Mouse (Mus musculus) forebrain, embryonic 15.5 days (tissue): ENCODE data around the gene Grxcr1. TPM values are rescaled to one million over a fixed set of nuclear protein-coding genes. Genes with fewer than 3 reads are reported as not detected.

Experiments
- ATAC-seq: fragments of 200-750 bp; cut with Nextera tagmentation; replicated peaks from 2 replicates; pipeline ENCODE4 v1.8.0; 2017; ENCODE audit warnings: mild to moderate bottlenecking, moderate TSS enrichment, moderate library complexity
- H3K27ac ChIP-seq: fragments of 300-500 bp; sonication (generic); replicated peaks from 2 replicates; pipeline ENCODE4 v1.5.1; 2015; ENCODE audit warnings: mild to moderate bottlenecking, inconsistent platforms
- H3K27me3 ChIP-seq: fragments of 300-500 bp; sonication (generic); 2 replicates; pipeline ENCODE4 v1.6.1; 2015; ENCODE audit warnings: inconsistent platforms
- H3K36me3 ChIP-seq: fragments of 300-500 bp; sonication (generic); 2 replicates; pipeline ENCODE4 v1.6.1; 2015; ENCODE audit warnings: mild to moderate bottlenecking, inconsistent platforms
- H3K4me1 ChIP-seq: fragments of 300-500 bp; sonication (generic); 2 replicates; pipeline ENCODE4 v1.6.1; 2015; ENCODE audit warnings: inconsistent platforms
- H3K4me2 ChIP-seq: fragments of 300-500 bp; sonication (generic); replicated peaks from 2 replicates; pipeline ENCODE4 v1.6.1; 2015; ENCODE audit warnings: mild to moderate bottlenecking, inconsistent platforms
- H3K4me3 ChIP-seq: fragments of 300-500 bp; sonication (generic); 2 replicates; pipeline ENCODE4 v1.5.1; 2015; ENCODE audit warnings: mild to moderate bottlenecking, inconsistent platforms
- H3K9ac ChIP-seq: fragments of 300-500 bp; sonication (generic); replicated peaks from 2 replicates; pipeline ENCODE4 v1.6.1; 2015; ENCODE audit warnings: mild to moderate bottlenecking, inconsistent platforms
- H3K9me3 ChIP-seq: fragments of 300-500 bp; sonication (generic); 2 replicates; pipeline ENCODE4 v1.6.1; 2016; ENCODE audit warnings: inconsistent platforms
- WGBS: fragments of 180-500 bp; shearing (Covaris S2); methylation state at CpG from one replicate; pipeline ENCODE4 v1.1.7; 2015; ENCODE audit warnings: mixed read lengths; 5-methylcytosine and 5-hydroxymethylcytosine counted together
- polyA plus RNA-seq: library from polyadenylated mRNA; unstranded; fragments of >200 nt; fragmentation: Nextera tagmentation; extraction: Ambion mirVana; gene quantifications from 2 replicates; pipeline ENCODE4 v1.2.1, GENCODE M21; 2015

The Grxcr1 gene
- polyA plus RNA-seq, 1 experiment from 2014 or later = not detected

GRCm38 (mm10) chr5:68097665-68098624 lies 66.3 kb downstream of the Grxcr1 start:
- no peaks in the 10 kb centered on the region for H3K9me3 ChIP-seq
- peak overlapping the region; percentile 51; the same call in 1 of the 2 replicates for H3K27ac ChIP-seq
- no peak overlapping the region for H3K9ac ChIP-seq
- no peak overlapping the region for H3K4me3 ChIP-seq
- WGBS = 77% methylated on average over 5 of the region's 5 CpGs
- H3K4me1 ChIP-seq = peaks cover 2% of the 10 kb centered on the region; the same call in 1 of the 2 replicates
- no peaks in the 10 kb centered on the region for H3K27me3 ChIP-seq
- no peaks in the 10 kb centered on the region for H3K36me3 ChIP-seq
- H3K4me2 ChIP-seq = no peak overlapping the region
- ATAC-seq = peak; percentile 95

- Histone ChIP-seq H3K27me3 (no peaks in the 10 kb centered on the region), H3K4me3 (no peak overlapping the region), H3K9me3 (no peaks in the 10 kb centered on the region), H3K27ac (no peak overlapping the region), H3K4me2 (no peak overlapping the region), H3K36me3 (no peaks in the 10 kb centered on the region), H3K4me1 (no peaks in the 10 kb centered on the region), H3K9ac (no peak overlapping the region)
- 63% methylated on average over 6 of the region's 6 CpGs for WGBS
- no peak for ATAC-seq
These were observed 80.9 kb downstream of the Grxcr1 start for GRCm38 (mm10) chr5:68112430-68113036.

GRCm38 (mm10) chr5:68120880-68121279 lies 89.2 kb downstream of the Grxcr1 start:
- no peaks in the 10 kb centered on the region for H3K27me3 ChIP-seq
- H3K27ac ChIP-seq = no peak overlapping the region
- H3K36me3 ChIP-seq = no peaks in the 10 kb centered on the region
- no peak for ATAC-seq
- no peak overlapping the region for H3K4me2 ChIP-seq
- 51% methylated on average over 2 of the region's 2 CpGs for WGBS
- no peak overlapping the region for H3K4me3 ChIP-seq
- no peak overlapping the region for H3K9ac ChIP-seq
- no peaks in the 10 kb centered on the region for H3K4me1 ChIP-seq
- H3K9me3 ChIP-seq = no peaks in the 10 kb centered on the region

GRCm38 (mm10) chr5:68122883-68123282 lies 91.2 kb downstream of the Grxcr1 start:
- H3K4me1 ChIP-seq = no peaks in the 10 kb centered on the region
- no peaks in the 10 kb centered on the region for H3K27me3 ChIP-seq
- H3K36me3 ChIP-seq = no peaks in the 10 kb centered on the region
- H3K4me2 ChIP-seq = no peak overlapping the region
- no peaks in the 10 kb centered on the region for H3K9me3 ChIP-seq
- no peak overlapping the region for H3K4me3 ChIP-seq
- WGBS = 75% methylated on average over 3 of the region's 3 CpGs
- no peak overlapping the region for H3K9ac ChIP-seq
- no peak overlapping the region for H3K27ac ChIP-seq
- no peak for ATAC-seq

GRCm38 (mm10) chr5:68125478-68125877 lies 93.8 kb downstream of the Grxcr1 start:
- Histone ChIP-seq H3K9ac (no peak overlapping the region), H3K27ac (no peak overlapping the region), H3K36me3 (no peaks in the 10 kb centered on the region), H3K27me3 (no peaks in the 10 kb centered on the region), H3K4me3 (no peak overlapping the region), H3K4me2 (no peak overlapping the region), H3K4me1 (no peaks in the 10 kb centered on the region), H3K9me3 (no peaks in the 10 kb centered on the region)
- no peak for ATAC-seq
- 91% methylated on average over 1 of the region's 1 CpGs for WGBS

GRCm38 (mm10) chr5:68128421-68128820 lies 96.8 kb downstream of the Grxcr1 start:
- H3K27ac ChIP-seq = no peak overlapping the region
- H3K36me3 ChIP-seq = no peaks in the 10 kb centered on the region
- no peak overlapping the region for H3K4me3 ChIP-seq
- no peaks in the 10 kb centered on the region for H3K4me1 ChIP-seq
- H3K9ac ChIP-seq = no peak overlapping the region
- no peaks in the 10 kb centered on the region for H3K27me3 ChIP-seq
- H3K9me3 ChIP-seq = no peaks in the 10 kb centered on the region
- WGBS = 9% methylated on average over 4 of the region's 4 CpGs
- ATAC-seq = no peak
- no peak overlapping the region for H3K4me2 ChIP-seq

- Histone ChIP-seq H3K27ac (no peak overlapping the region), H3K4me3 (no peak overlapping the region), H3K9me3 (no peaks in the 10 kb centered on the region), H3K4me2 (no peak overlapping the region), H3K4me1 (no peaks in the 10 kb centered on the region), H3K36me3 (no peaks in the 10 kb centered on the region), H3K9ac (no peak overlapping the region), H3K27me3 (no peaks in the 10 kb centered on the region)
- 86% methylated on average over 3 of the region's 3 CpGs for WGBS
- ATAC-seq = no peak
These were observed 97.4 kb downstream of the Grxcr1 start for GRCm38 (mm10) chr5:68128821-68129608.

- Histone ChIP-seq H3K4me2 (no peak overlapping the region), H3K4me3 (no peak overlapping the region), H3K4me1 (peaks cover 8% of the 10 kb centered on the region), H3K27me3 (no peaks in the 10 kb centered on the region), H3K9me3 (no peaks in the 10 kb centered on the region), H3K9ac (no peak overlapping the region), H3K27ac (no peak overlapping the region), H3K36me3 (no peaks in the 10 kb centered on the region)
- 0 out of 2 replicates have a peak, but pooled peaks have one; percentile 47 for ATAC-seq
- 9% methylated on average over 1 of the region's 1 CpGs for WGBS
These were observed 115.2 kb downstream of the Grxcr1 start for GRCm38 (mm10) chr5:68146818-68147217.

- Histone ChIP-seq H3K4me1 (peaks cover 8% of the 10 kb centered on the region), H3K27me3 (no peaks in the 10 kb centered on the region), H3K4me2 (no peak overlapping the region), H3K9me3 (no peaks in the 10 kb centered on the region), H3K36me3 (no peaks in the 10 kb centered on the region), H3K9ac (no peak overlapping the region), H3K4me3 (no peak overlapping the region), H3K27ac (no peak overlapping the region)
- WGBS = 25% methylated on average over 3 of the region's 3 CpGs
- ATAC-seq = peak; percentile 94
These were observed 118.3 kb downstream of the Grxcr1 start for GRCm38 (mm10) chr5:68149946-68150345.

- no peak overlapping the region for H3K4me3 ChIP-seq
- peak; percentile 77 for ATAC-seq
- H3K27ac ChIP-seq = no peak overlapping the region
- H3K4me2 ChIP-seq = no peak overlapping the region
- no peaks in the 10 kb centered on the region for H3K36me3 ChIP-seq
- H3K4me1 ChIP-seq = peaks cover 8% of the 10 kb centered on the region
- H3K27me3 ChIP-seq = no peaks in the 10 kb centered on the region
- no peaks in the 10 kb centered on the region for H3K9me3 ChIP-seq
- WGBS = 72% methylated on average over 4 of the region's 4 CpGs
- no peak overlapping the region for H3K9ac ChIP-seq
These were observed 118.9 kb downstream of the Grxcr1 start for GRCm38 (mm10) chr5:68150347-68151043.

GRCm38 (mm10) chr5:68162503-68162902 lies 130.9 kb downstream of the Grxcr1 start:
- Histone ChIP-seq H3K27me3 (no peaks in the 10 kb centered on the region), H3K9ac (no peak overlapping the region), H3K9me3 (no peaks in the 10 kb centered on the region), H3K4me2 (no peak overlapping the region), H3K36me3 (no peaks in the 10 kb centered on the region), H3K4me3 (no peak overlapping the region), H3K27ac (no peak overlapping the region), H3K4me1 (no peaks in the 10 kb centered on the region)
- 68% methylated on average over 2 of the region's 2 CpGs for WGBS
- ATAC-seq = no peak
